Mouse (Mus musculus) right cerebral cortex, postnatal 36 days (tissue): Measurements from ENCODE around the gene Bean1.

ENCODE experiments used
- DNase-seq, 2 experiments: peaks; one replicate each; pipeline ENCODE4 v3.0.0; 2022; ENCODE audit warnings: low spot score in 2 of 2, mixed read lengths in 1 of 2

Gene Bean1

DNA sequence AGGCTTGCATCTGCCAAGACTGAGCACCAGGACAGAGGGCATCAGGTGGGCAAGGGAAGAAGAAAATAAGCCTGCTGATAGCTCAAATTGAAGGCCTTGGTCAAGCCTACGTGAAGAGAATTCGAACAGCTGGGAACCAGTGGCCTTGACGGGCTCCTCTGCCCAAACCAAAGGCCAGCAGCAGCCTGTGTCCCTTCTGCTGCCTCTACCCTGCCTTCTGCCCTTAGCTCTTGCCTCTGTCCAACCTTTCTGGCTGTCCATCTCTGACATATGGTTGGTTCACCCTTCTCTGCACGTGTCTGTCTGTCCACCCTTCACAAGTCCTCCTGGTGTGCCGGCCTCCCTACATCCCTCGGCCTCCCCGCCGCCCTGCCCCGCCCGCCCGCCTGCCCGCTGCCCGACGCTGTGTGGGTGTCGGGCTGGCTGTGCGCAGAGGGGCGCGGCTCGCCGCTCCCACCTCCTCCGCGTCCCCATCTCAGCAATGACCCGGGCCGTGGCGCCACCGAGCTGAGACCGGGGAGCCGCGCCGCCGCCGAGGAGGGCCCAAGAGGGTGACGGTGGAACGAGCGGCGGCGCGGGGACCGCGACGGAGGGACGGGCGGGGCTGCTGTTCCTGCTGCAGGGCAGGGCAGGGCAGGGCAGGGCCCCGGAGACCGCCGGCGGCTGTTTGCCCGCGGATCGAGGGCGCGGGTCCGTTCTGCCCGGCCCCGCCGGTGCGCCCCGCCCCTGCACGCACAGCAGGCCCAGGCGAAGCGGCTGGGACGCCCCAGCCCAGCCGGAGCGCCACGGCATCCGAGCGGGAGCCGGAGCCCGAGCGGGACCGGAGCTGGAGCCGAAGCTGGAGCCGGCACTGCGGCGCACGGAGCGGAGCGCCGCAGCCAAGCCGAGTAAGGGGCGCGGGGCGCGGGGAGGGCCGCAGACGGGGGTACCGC lies at the start of gene Bean1:
Gene Bean1 (plus strand): TSS at position 325 of the 932 bp plus-strand sequence.
- DNase-seq, result no peak

DNA sequence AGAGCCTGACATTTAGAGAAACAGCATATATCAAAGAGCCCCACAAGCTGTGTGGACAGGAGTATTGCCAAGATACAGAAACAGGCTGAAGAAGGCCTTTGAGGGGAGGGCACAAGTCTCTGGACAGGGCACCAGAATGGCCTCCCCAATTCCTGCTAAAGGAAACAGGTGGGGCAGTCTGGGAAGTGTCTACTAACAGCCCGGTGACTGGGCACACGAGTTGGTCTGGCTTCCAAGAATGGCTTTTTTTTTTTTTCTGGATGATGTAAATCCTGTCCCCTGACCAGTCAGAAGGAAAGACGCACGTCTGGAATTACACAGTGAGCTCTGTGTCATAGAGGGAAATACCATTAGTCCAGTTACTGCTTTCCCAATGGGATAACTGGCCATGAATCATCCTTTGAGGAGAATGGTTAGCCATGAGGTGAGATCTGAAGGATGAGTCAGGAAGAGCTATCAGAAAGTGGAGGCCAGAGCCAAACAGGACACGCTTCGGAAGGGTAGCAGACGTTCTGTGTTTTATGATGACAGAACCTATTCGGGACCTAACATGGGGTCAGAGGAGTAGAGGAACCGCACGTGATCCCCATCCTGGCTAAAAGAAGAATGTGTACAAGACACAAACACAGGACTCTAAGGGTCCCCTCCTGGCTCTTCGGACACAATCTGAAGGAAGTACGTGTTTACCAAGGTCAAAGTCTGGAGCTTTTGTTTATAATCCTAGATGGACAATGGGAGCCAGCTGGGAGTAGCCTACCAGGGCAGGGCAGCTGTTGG lies 48.4 kb upstream of the Bean1 start:
- no peak for DNase-seq

DNA sequence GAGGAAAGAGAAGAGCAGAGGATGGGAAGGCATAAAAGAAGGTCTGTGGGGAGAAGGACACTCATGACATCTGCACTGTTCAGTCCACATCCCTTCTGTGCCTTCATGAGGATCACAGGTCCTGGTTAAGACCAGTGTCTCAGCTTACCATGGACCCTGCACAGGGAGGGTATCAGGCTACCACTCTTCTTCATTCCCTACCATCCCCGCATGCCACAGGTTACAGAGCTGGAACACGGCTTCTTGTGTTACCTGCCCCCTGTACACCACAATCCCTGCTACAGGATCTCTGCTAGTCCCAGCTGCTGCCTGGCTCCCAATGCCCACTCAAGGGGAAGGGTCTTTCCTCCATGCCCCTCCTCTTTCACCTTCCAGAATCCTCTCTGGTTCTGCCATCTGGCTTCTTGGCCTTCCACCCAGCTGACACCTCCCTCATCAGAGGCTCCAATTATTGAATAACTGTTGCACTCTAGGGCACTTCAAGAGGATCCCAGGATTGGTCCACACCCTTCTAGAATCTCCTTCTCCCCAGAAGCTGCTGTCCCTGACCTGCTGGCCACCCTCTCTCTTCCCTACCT lies 47.1 kb upstream of the Bean1 start:
- DNase-seq, result no peak

DNA sequence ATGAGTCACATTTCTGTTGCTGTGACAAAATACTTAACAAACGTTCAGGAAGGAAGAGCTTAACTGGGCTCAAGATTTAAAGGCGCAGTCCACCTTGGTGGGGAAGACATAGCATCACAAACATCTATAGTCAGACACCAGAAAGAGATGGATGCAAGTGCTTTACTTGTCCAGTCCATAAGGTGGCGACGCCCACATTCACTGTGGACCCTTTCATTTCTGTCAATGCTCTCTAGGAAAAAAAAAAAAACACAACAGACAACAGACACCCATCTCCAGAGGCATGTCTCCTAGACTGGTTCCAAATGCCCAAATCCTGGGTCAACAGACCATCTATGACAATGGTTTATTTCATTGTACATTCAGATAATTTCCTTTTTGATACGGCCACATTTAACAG lies 45.7 kb upstream of the Bean1 start:
- DNase-seq, result no peak

DNA sequence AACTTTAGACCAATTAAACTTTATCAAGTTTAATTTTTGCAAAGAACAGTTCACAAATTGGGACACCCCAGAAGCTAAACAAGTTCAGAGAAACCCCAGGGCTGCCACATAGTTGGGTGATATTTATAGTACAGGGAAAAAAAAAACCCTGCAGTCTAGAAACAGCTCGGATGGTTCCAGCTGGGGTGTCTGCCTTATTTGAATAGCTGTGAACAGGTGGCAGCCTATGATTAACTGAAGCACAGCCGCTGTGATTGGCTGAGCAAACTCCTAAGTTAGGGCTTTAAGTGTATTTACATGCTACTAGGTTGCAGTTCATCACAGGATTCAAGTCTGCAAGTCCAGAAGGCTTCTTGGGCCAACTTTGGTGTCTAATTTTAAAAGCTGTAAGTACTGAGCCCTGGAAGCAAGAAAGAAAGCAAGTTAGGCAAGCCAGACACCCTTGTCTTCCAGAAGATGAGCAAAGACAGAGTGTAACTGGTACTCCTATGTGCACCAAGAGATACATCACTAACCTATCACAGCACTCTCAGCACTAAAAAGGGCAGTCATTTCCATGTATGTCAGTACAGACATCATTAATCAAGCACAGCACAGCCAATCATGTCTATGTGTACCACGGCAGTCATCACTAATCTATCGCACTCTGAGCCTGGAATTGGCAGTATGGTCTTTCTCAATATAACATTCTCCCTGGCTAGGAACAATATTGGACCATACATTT lies 42.9 kb upstream of the Bean1 start:
- peak; percentile 66 to 81 for DNase-seq

DNA sequence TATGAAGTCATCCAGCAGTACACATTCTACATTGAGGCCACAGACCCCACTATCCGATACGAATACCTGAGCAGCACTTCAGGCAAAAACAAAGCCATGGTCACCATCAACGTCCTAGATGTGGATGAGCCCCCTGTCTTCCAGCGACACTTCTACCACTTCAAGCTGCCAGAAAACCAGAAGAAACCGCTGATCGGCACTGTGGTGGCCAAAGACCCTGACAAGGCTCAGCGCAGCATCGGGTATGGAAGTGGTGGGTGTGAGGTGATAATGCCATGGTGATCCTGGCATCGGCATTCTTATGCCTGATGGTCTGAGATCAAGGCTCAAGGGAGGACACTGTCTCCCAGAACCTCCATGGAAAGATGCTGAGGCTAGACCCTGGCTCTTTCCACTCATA lies 39.3 kb upstream of the Bean1 start:
- DNase-seq, result no peak

DNA sequence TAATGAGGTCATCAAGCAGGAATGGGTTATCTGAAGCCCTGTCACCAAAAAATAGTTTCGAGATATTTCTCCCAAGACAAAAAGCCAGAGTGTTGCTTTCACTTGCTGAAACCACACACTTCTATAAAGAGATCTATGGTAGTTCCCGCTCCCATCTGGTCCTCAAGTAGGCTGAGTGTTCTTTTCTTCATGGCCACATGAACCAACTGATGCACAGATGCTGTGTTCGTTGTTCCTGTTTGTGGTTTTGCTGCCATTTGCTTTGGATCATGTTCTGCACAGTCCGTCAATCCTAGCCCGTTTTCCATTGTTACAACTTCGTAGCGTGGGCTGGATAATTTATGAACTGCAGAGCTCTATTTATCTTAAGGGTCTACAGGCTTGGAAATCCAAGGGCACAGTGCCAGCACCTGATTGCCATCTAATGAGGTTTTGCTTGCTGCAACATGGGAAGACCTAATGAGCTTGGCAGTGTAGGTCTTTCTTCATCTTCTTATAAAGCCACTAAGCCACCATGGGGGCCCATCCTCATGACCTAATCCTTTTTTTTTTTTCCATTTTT lies 38.7 kb upstream of the Bean1 start:
- no peak for DNase-seq

DNA sequence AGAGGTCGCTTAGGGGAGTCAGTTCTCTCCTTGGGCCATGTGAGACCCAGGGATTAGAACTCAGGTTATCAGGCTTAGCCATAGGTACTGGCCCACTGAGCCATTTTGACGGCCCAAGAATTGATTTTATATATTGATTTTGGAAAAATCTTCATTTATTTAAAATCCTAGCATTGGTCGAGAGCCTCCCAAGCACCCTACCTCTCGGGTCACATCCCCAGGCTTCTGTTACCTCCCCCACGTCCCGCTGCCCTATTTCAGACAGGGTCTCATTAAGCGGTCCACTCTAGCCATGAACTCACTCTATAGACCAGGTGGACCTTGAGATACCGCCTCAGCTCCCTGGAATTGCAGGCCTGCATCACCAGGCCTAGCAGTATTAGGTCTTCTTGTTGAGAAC lies 35.7 kb upstream of the Bean1 start:
- DNase-seq, result no peak

DNA sequence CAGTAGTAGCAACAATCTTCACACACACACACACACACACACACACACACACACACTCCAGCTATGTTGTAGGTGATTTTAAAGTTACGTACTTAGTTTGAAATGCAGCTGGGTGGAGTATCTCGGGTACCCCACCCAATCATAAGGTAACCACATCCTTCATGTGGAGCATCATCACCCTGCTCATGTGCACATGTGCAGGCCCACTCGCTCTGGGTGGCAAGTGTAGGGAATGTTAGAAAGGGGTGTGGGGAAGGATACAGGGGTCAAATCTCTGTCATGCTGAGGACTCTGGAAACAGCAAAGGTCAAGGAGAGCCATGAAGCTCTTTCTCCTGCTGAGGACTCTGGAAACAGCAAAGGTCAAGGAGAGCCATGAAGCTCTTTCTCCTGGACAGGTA lies 34.0 kb upstream of the Bean1 start:
- no peak for DNase-seq

DNA sequence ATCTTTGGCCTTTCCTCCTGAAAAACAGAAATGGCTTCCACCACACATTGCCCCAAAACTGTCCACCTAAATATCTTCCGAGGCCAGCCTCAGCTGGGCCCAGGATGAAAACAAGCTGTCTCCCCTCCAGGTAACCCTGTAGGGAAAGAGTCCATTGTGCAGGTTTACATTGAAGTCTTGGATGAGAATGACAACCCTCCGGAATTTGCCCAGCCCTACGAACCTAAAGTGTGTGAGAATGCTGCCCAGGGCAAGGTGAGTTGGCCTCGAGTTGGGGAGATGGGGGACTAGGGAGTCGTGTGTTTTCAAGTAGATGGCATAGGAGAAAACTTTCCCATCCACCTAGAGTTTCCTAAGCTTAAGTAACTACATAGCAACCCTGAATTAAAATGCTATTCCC lies 32.6 kb upstream of the Bean1 start:
- no peak for DNase-seq

DNA sequence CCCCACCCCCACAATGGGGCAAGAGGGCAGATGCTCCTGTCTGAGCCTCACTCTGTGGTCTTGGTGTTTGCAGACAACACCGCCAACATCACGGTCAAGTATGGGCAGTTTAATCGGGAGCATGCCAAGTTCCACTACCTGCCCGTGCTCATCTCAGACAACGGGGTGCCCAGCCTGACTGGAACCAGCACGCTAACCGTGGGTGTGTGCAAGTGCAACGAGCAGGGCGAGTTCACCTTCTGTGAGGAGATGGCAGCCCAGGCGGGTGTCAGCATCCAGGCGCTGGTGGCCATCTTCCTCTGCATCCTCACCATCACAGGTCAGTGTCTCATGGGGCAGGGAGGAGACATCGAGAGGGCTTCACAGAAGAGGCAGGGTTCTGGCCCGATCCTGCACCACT lies 29.6 kb upstream of the Bean1 start:
- no peak for DNase-seq

DNA sequence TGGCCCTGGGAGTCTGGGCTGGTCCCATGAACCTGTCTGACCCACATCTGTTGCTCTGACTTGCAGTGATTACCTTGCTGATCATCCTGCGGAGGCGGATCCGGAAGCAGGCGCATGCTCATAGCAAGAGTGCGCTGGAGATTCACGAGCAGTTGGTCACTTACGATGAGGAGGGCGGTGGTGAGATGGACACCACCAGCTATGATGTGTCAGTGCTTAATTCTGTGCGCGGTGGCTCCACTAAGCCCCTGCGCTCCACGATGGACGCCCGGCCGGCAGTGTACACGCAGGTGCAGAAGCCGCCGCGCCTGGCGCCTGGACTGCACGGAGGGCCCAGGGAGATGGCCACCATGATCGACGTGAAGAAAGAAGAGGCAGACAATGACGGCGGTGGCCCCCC lies 27.8 kb upstream of the Bean1 start:
- DNase-seq, result no peak

DNA sequence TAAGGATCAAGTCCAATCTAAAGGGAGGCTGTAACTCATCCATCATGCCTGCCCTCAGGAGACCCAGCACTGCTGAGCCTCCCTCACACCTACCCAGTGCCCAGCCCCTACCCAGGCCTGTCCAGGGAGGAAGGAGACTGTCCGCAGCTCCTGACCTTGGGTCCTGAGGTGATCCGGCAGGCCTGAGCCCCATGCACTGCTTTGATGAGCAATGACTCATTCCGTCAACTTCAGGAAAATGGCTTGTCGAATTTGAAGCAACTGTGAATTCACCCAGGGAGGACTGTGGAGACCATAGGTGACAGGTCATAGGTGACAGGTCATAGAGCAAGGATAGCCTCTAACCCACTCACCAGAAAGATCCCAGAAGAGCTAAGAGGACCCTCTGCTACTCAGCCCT lies 26.9 kb upstream of the Bean1 start:
- DNase-seq, result no peak

DNA sequence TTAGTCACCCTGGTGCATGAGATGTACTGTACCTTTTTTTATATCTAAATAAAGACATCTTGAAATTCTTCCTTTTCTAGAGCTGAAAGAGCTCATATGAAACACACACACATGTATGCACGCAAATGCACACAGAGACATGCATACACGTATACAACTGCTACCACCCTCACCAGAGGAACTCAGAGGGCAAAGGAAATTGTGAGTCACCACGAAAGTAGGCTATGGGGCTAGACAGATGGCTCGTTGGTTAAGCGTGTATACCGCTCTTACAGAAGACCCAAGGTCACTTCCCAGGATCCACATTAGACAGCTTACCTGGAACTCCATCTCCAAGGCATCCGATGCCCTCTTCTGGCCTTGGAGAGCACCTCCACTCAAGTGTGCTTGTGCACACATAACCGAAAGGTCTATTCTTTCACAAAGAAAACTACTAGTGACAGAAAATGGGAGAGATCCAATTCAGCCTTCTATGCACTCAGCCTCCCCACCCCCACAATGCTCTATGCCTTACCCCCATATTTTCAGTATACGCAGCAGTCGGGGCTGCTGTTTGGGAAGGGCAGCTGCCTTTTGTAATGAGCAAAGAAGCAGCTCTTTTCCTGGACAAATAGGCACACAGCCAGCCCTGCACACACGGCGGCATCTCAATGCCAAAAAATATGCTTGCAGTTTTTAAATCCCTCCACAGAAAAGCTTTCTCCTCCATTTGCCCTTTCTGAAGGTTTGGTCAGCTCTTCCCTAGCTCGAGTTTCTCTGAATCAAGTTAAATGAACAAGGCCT lies 25.6 kb upstream of the Bean1 start:
- DNase-seq, result no peak

DNA sequence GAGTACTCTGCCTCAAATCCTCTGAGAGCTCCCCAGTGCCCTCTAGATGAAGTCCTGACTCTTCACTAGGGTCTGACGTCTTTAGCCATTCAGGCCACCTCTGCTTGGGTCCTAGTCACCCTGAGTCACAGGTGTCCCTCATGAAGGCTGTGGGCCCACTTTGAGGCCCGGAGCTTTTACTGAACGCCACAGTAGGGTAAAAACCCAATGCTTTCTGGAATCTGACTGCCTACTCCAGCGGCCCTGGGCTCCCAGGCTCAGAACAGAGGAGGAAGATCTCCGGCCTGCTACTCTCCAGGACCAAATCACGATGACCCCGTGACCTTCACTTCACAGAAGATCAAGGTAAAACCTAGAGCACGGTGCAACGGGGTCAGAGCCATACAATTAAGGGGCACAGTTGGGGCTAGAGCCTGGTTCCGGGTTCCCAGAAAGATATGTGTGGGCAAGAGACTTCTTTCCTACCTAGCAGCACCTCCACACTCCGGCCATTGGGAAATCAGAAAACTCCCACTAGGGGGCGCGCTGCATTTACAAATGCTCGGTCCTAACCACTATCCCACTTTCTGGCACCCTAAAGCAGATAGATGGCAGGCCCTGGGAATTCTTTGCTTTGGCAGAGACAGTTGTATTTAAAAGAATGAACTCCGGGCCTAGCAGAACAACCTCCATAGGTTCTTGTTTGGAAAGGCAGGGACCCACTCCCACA lies 24.1 kb upstream of the Bean1 start:
- peak; percentile 66 to 78 for DNase-seq

DNA sequence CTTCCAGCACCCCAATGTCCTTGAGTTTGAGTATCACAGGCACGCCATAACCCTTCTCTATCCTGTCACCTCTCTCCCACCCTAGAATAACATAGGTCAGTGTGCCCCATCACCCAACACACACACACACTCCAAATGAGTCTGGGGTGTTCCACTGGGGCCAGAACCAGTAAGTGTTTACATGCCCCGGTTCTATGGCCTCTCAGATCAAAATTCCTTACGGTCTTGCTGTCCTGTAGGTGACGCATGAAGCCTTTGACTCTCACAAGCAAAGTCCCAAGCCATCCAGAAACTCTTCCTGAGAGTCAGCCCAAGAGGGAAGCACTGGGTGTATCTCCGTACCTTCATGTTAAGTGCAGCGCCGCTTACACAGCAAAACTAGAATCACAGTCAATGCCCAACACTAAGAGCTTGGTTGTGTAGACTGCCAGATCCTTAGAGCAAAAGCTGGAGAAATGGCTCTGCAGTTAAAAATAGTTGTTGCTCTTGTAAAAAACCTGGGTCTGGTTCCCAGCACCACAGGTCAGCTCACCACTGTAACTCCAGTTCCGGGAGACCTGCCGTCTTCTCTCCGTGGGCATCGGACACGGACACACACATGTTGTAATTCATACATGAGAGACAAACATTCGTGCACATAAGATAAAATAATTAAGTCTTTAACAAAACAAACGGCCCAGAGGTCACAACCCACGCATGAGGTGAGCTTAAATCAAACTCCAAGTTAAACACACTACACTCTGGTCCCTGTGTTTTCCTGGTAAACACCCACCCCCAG lies 23.3 kb upstream of the Bean1 start:
- DNase-seq, result no peak

DNA sequence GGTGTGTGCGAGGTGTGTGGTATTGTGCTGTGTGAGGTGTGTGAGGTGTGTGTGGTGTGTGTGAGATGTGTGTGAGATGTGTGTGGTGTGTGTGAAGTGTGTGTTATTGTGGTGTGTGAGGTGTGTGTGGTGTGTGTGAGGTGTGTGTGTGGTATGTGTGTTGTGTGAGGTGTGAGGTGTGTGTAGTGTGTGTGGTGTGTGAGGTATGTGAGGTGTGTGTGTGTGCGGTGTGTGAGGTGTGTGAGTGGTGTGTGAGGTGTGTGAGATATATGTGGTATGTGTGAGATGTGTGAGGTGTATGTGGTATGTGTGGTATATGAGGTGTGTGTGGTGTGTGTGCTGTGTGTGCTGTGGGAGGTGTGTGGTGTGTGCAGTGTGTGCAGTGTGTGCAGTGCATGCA lies 22.3 kb upstream of the Bean1 start:
- DNase-seq, result no peak

DNA sequence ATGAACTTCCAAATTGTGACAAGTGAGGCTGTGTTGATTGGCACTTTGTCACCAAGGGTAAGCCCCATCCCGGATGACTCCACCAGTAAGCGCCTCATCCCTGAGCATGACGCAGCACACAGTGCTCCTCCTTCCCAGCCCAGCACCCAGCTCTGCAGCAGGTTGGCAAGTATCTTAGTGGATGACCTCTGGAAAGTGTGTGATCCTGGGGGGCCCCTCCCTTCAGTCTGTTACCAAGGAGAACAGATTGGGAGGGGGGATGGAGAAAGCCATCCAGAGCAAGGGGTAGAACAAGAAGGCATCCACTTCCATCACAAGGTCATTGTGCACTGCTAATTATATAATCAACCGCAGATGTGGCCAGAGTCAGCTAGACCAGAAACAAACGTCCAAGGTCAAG lies 9.5 kb upstream of the Bean1 start:
- DNase-seq, result no peak

DNA sequence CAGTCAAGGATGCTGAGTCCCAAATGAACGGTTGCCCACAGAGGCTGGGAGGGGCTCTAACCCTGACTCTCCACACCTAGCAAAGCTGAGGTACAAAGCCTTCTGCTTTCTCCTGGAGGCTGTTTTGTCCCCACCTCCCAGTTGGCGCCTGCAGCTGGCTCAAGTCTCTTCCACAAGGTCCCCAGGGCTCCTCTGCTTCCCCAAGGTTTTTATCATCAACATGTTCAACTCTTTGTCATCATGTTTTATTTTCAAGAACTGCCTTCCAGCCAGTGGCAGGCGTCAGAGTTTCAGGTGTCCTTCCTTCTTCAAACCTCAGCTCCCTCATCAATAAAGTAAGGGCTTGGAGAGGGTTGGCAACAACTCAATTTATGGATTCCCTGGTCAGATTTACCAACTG lies 781 bp upstream of the Bean1 start:
- DNase-seq, result no peak
